Mouse (Mus musculus) MEL (cell line): ENCODE results near the gene Cd72. TPM values are rescaled to one million over a fixed set of nuclear protein-coding genes. Genes with fewer than 3 reads are reported as not detected.

Experiments
- DNase-seq: peaks from one replicate; pipeline ENCODE4 v3.0.0; 2011; ENCODE audit warnings: low read depth, low spot score
- H3K27ac ChIP-seq: 2 replicates; pipeline ENCODE4 v1.5.1; 2012; ENCODE audit warnings: low read depth, mild to moderate bottlenecking, control low read depth, low read length, moderate library complexity; ENCODE audit not compliant: control insufficient read depth
- H3K27me3 ChIP-seq, 2 experiments: fragments of 150-350 bp in 1 of 2; sonication (generic) in 1 of 2; 2 replicates each; pipeline ENCODE4 v1.6.1; 2012; ENCODE audit warnings: low read length in 2 of 2, mild to moderate bottlenecking in 2 of 2, improper control_type of control experiment in 1 of 2, moderate library complexity in 1 of 2; ENCODE audit not compliant: insufficient read depth in 2 of 2, control insufficient read depth in 1 of 2
- H3K36me3 ChIP-seq, 2 experiments: 2 replicates each; pipeline ENCODE4 v1.6.1; 2012 to 2014; ENCODE audit warnings: low read length in 2 of 2, improper control_type of control experiment in 1 of 2, inconsistent platforms in 1 of 2, mild to moderate bottlenecking in 1 of 2; ENCODE audit not compliant: insufficient read depth in 2 of 2, control insufficient read depth in 1 of 2
- H3K4me1 ChIP-seq, 2 experiments: fragments of 150-350 bp in 1 of 2; sonication (generic) in 1 of 2; 2 replicates each; pipeline ENCODE4 v1.6.1; 2012; ENCODE audit warnings: low read length in 2 of 2, improper control_type of control experiment in 1 of 2, mild to moderate bottlenecking in 1 of 2; ENCODE audit not compliant: insufficient read depth in 2 of 2, control insufficient read depth in 1 of 2
- H3K4me3 ChIP-seq, 2 experiments: fragments of 150-350 bp in 1 of 2; sonication (generic) in 1 of 2; 2 replicates each; pipeline ENCODE4 v1.5.1; 2012; ENCODE audit warnings: low read depth in 2 of 2, low read length in 2 of 2, mild to moderate bottlenecking in 2 of 2, moderate library complexity in 2 of 2, control low read depth in 1 of 2, improper control_type of control experiment in 1 of 2; ENCODE audit not compliant: control insufficient read depth in 1 of 2, insufficient read depth in 1 of 2
- H3K79me2 ChIP-seq: 2 replicates; pipeline ENCODE4 v1.6.1; 2012; ENCODE audit warnings: mild to moderate bottlenecking, low read length, moderate library complexity; ENCODE audit not compliant: control insufficient read depth, poor library complexity, insufficient read depth
- H3K9ac ChIP-seq: 2 replicates; pipeline ENCODE4 v1.6.1; 2012; ENCODE audit warnings: low read depth, mild to moderate bottlenecking, control low read depth, low read length, moderate library complexity; ENCODE audit not compliant: control insufficient read depth, poor library complexity, severe bottlenecking
- H3K9me3 ChIP-seq: fragments of 150-350 bp; sonication (generic); replicated peaks from 2 replicates; pipeline ENCODE4 v1.6.1; 2012; ENCODE audit warnings: mild to moderate bottlenecking, low read length, improper control_type of control experiment, moderate library complexity; ENCODE audit not compliant: insufficient read depth
- BHLHE40 ChIP-seq: IDR thresholded peaks from 2 replicates; pipeline ENCODE4 v1.6.1; 2012; ENCODE audit warnings: low read depth, mild to moderate bottlenecking, inconsistent platforms, low read length, improper control_type of control experiment, borderline replicate concordance
- CTCF ChIP-seq, 3 experiments: IDR thresholded peaks in 2 of 3; conservative IDR thresholded peaks in 1 of 3; 2 replicates each; pipeline ENCODE4 v1.5.1; 2011 to 2012; ENCODE audit warnings: low read length in 3 of 3, low read depth in 2 of 3, mild to moderate bottlenecking in 2 of 3, improper control_type of control experiment in 1 of 3, inconsistent platforms in 1 of 3, mixed read lengths in 1 of 3, moderate library complexity in 1 of 3; ENCODE audit not compliant: control insufficient read depth in 1 of 3, insufficient read depth in 1 of 3, poor library complexity in 1 of 3, severe bottlenecking in 1 of 3
- E2F4 ChIP-seq: IDR thresholded peaks from 2 replicates; pipeline ENCODE4 v1.6.1; 2011; ENCODE audit warnings: low read depth, low read length, improper control_type of control experiment, borderline replicate concordance
- EP300 ChIP-seq, 2 experiments: IDR thresholded peaks; 2 replicates each; pipeline ENCODE4 v1.6.1; 2011; ENCODE audit warnings: improper control_type of control experiment in 2 of 2, low read length in 2 of 2, low read depth in 1 of 2, mild to moderate bottlenecking in 1 of 2
- ETS1 ChIP-seq: IDR thresholded peaks from 2 replicates; pipeline ENCODE4 v1.6.1; 2012; ENCODE audit warnings: low read depth, mild to moderate bottlenecking, inconsistent platforms, low read length, improper control_type of control experiment, moderate library complexity
- GABPA ChIP-seq: IDR thresholded peaks from 2 replicates; pipeline ENCODE4 v1.6.1; 2012; ENCODE audit warnings: low read depth, mild to moderate bottlenecking, inconsistent platforms, low read length, improper control_type of control experiment, moderate library complexity
- MAFK ChIP-seq: IDR thresholded peaks from 2 replicates; pipeline ENCODE4 v1.6.1; 2011; ENCODE audit warnings: low read depth, mild to moderate bottlenecking, low read length, improper control_type of control experiment, borderline replicate concordance
- MAX ChIP-seq: IDR thresholded peaks from 2 replicates; pipeline ENCODE4 v1.6.1; 2011; ENCODE audit warnings: low read length, improper control_type of control experiment
- MYC ChIP-seq: IDR thresholded peaks from 2 replicates; pipeline ENCODE4 v1.6.1; 2011; ENCODE audit warnings: low read depth, mild to moderate bottlenecking, low read length, improper control_type of control experiment, moderate library complexity
- NELFE ChIP-seq: IDR thresholded peaks from 2 replicates; pipeline ENCODE4 v1.6.1; 2011; ENCODE audit warnings: low read depth, low read length, improper control_type of control experiment
- NRF1 ChIP-seq: IDR thresholded peaks from 2 replicates; pipeline ENCODE4 v1.6.1; 2014; ENCODE audit warnings: low read depth, mild to moderate bottlenecking, inconsistent platforms, low read length, improper control_type of control experiment, moderate library complexity; ENCODE audit not compliant: poor library complexity, insufficient read depth, severe bottlenecking
- POLR2A ChIP-seq, 2 experiments: IDR thresholded peaks; 2 replicates each; pipeline ENCODE4 v1.6.1; 2011 to 2012; ENCODE audit warnings: low read length in 2 of 2, mild to moderate bottlenecking in 2 of 2, control low read depth in 1 of 2, improper control_type of control experiment in 1 of 2, low read depth in 1 of 2, moderate library complexity in 1 of 2; ENCODE audit not compliant: control insufficient read depth in 1 of 2, insufficient read depth in 1 of 2, poor library complexity in 1 of 2
- POLR2AphosphoS2 ChIP-seq: IDR thresholded peaks from 2 replicates; pipeline ENCODE4 v1.6.1; 2011; ENCODE audit warnings: low read length, improper control_type of control experiment
- RAD21 ChIP-seq: IDR thresholded peaks from 2 replicates; pipeline ENCODE4 v1.6.1; 2011; ENCODE audit warnings: mild to moderate bottlenecking, low read depth, low read length, improper control_type of control experiment
- RCOR1 ChIP-seq: IDR thresholded peaks from 2 replicates; pipeline ENCODE4 v1.6.1; 2012; ENCODE audit warnings: low read depth, mild to moderate bottlenecking, inconsistent platforms, low read length, improper control_type of control experiment
- SIN3A ChIP-seq: IDR thresholded peaks from 2 replicates; pipeline ENCODE4 v1.6.1; 2012; ENCODE audit warnings: low read length, improper control_type of control experiment, inconsistent platforms
- SMC3 ChIP-seq: IDR thresholded peaks from 2 replicates; pipeline ENCODE4 v1.6.1; 2011; ENCODE audit warnings: low read depth, low read length, improper control_type of control experiment
- UBTF ChIP-seq: IDR thresholded peaks from 2 replicates; pipeline ENCODE4 v1.6.1; 2012; ENCODE audit warnings: low read depth, mild to moderate bottlenecking, inconsistent platforms, low read length, improper control_type of control experiment, moderate library complexity, borderline replicate concordance; ENCODE audit not compliant: insufficient read depth
- ZNF384 ChIP-seq: IDR thresholded peaks from 2 replicates; pipeline ENCODE4 v1.6.1; 2012; ENCODE audit warnings: low read depth, mild to moderate bottlenecking, inconsistent platforms, low read length, improper control_type of control experiment
- polyA plus RNA-seq, 2 experiments: library from polyadenylated mRNA; stranded (reverse) in 1 of 2; unstranded in 1 of 2; fragments of >175 nt in 1 of 2; fragments of >200 nt in 1 of 2; gene quantifications; 2 replicates each; pipeline versions ENCODE4 v1.2.1 to v1.2.4; 2012; ENCODE audit warnings: low replicate concordance in 2 of 2, low read depth in 1 of 2; ENCODE audit not compliant: insufficient read length in 2 of 2, insufficient read depth in 1 of 2, missing spikeins in 1 of 2
- total RNA-seq: library from RNA; depleted of rRNA; stranded (reverse); fragments of 300-350 nt; gene quantifications from 2 replicates; pipeline ENCODE4 v1.2.3, GENCODE M21; 2012

Gene Cd72
- total and polyA plus RNA-seq, 3 experiments, result 1.3 to 2.4 TPM; not detected in 1

GRCm38 (mm10) chr4:43442044-43442443 is 12.4 kb downstream of the Cd72 start (continued):
- TF ChIP-seq RAD21 (peak; percentile 83), BHLHE40 (0 out of 2 replicates have a peak, but pooled peaks have one; percentile 7), SMC3 (peak; percentile 94), NELFE (0 out of 2 replicates have a peak, but pooled peaks have one; percentile 13), MAFK (no peak), POLR2A (IDR thresholded peaks at IDR 0.05; ENCODE audit: control insufficient read depth in 1 of 2, insufficient read depth in 1 of 2, low read depth in 1 of 2, low read length in 2 of 2, poor library complexity in 1 of 2) (peak in 1 of 2 experiments; percentile 58; a peak in 2 of 4 replicates), EP300 (IDR thresholded peaks at IDR 0.05; ENCODE audit: low read depth in 1 of 2, low read length in 2 of 2) (0 out of 4 replicates have a peak, but pooled peaks of 1 of the 2 experiments have one; percentile 20), MYC (0 out of 2 replicates have a peak, but pooled peaks have one; percentile 18), SIN3A (peak; percentile 84), GABPA (0 out of 2 replicates have a peak, but pooled peaks have one; percentile 45), NRF1 (peak; percentile 73), E2F4 (no peak)
- TF ChIP-seq, all 39 proteins: peak for 20

GRCm38 (mm10) chr4:43441639-43442038 is 12.8 kb downstream of the Cd72 start, which contains the start of gene Tesk1:
Gene Tesk1 (plus strand): TSS chr4:43441939.
- Histone ChIP-seq H3K9me3 (no peaks in the 10 kb centered on the region), H3K4me1 (peaks cover 0 to 1% of the 10 kb centered on the region in 2 experiments; a peak in 2 of 4 replicates), H3K4me3 (peak within 1 kb of the TSS; percentile 78 to 90), H3K79me2 (peaks cover 3% of the 10 kb centered on the region; the same call in 1 of the 2 replicates), H3K36me3 (no peaks in the 10 kb centered on the region), H3K27me3 (no peaks in the 10 kb centered on the region), H3K27ac (peak within 1 kb of the TSS; percentile 30), H3K9ac (peak within 1 kb of the TSS; percentile 59)
- no peak for TF ChIP-seq POLR2AphosphoS2
- TF ChIP-seq ETS1, result no peak
- no peak for TF ChIP-seq MAX
- TF ChIP-seq SMC3, result no peak
- TF ChIP-seq UBTF, result no peak
- no peak for DNase-seq

GRCm38 (mm10) chr4:43432832-43433231 is 21.6 kb downstream of the Cd72 start:
- Histone ChIP-seq H3K79me2 (no peaks in the 10 kb centered on the region), H3K4me3 (no peak overlapping the region), H3K9me3 (no peaks in the 10 kb centered on the region), H3K27me3 (no peaks in the 10 kb centered on the region), H3K4me1 (no peaks in the 10 kb centered on the region), H3K27ac (no peak overlapping the region), H3K9ac (no peak overlapping the region), H3K36me3 (no peaks in the 10 kb centered on the region)
- DNase-seq, result no peak
- TF ChIP-seq RCOR1 (no peak), CTCF (IDR thresholded peaks at IDR 0.05 in 2 of 3, conservative IDR thresholded peaks at IDR 0.05 in 1 of 3; ENCODE audit: control insufficient read depth in 1 of 3, insufficient read depth in 1 of 3, low read depth in 2 of 3, low read length in 3 of 3, poor library complexity in 1 of 3, severe bottlenecking in 1 of 3) (no peak), ZNF384 (no peak), RAD21 (no peak)
